Mouse (Mus musculus): ENCODE measurements around the gene Gtpbp1. TPM values are rescaled to one million over a fixed set of nuclear protein-coding genes. Genes with fewer than 3 reads are reported as not detected.

Gtpbp1 gene
- polyA plus RNA-seq, 1 experiment from 2014 or later = 37.9 TPM

DNA sequence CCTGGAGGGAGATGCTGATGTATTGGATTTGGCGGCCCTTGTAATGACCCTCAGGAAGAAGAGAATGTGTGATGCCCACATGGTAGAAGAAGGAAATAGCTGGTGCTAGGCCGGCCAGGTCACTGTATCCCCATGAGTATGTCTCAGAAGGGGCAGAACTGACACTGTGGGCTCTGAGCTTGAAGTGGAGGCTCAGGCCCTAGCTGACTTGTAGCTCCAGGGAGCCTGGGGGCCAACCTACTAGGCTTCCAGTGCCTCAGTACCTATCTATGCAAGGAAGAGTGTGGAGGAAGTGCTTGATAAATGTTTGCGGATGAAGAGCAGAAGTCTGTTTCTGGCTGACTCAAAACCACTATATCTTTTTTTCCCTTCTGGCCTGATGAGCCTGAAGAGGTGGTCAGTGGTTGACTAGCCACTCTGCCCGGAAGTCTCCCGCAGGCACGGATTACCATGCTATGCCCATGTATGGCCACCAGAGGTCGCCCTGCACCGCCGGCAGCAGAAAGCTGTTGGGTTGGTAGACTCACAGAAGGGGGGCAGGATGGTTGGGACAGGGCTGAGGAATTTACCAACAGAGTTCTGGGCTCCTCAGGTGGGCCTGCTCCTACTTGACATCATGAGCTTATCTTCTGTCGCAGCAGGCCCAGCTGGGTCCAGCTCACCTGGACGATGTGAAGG is 62.2 kb downstream of the Gtpbp1 start:
- H3K9ac ChIP-seq = no peak overlapping the region
- no peaks in the 10 kb centered on the region for H3K36me3 ChIP-seq (ENCODE audit: insufficient read depth)
- ATAC-seq (ENCODE audit: insufficient read depth) (peak; percentile 45; the same call in 1 of the 2 replicates), DNase-seq (peak; percentile 84)
- WGBS = 22% methylated on average over 11 of the region's 11 CpGs
- H3K4me3 ChIP-seq (ENCODE audit: low read depth, low read length) = no peak overlapping the region
- H3K4me2 ChIP-seq = no peak overlapping the region
- H3K27ac ChIP-seq (ENCODE audit: low read depth) = no peak overlapping the region
- H3K27me3 ChIP-seq (ENCODE audit: insufficient read depth, low read length) = no peaks in the 10 kb centered on the region
- TF ChIP-seq CTCF (IDR thresholded peaks at IDR 0.05; ENCODE audit: low read depth) = peak; percentile 100
- no peaks in the 10 kb centered on the region for H3K4me1 ChIP-seq (ENCODE audit: insufficient read depth)
- no peaks in the 10 kb centered on the region for H3K9me3 ChIP-seq (ENCODE audit: low read depth, low read length)

DNA sequence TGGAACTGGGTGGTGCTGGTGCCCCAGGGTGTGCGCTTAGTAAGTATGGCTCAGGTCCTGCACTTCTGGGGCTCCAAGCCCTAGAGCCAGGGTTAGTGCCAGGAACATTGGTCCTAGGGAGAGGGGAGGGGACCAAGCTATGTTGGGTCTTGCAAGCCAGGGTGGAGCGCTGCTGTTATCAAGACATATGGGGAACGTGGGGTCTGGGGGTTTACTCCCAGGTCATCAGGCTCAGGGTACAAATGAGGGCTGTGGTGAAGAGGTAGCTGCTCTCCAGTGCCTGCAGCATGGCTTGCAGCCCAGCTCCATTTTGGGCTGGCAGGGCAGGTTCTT is 62.7 kb downstream of the Gtpbp1 start:
- Histone ChIP-seq H3K4me3 (ENCODE audit: low read depth, low read length) (no peak overlapping the region), H3K4me2 (no peak overlapping the region), H3K9me3 (ENCODE audit: low read depth, low read length) (no peaks in the 10 kb centered on the region), H3K36me3 (ENCODE audit: insufficient read depth) (no peaks in the 10 kb centered on the region), H3K4me1 (ENCODE audit: insufficient read depth) (no peaks in the 10 kb centered on the region), H3K9ac (no peak overlapping the region), H3K27ac (ENCODE audit: low read depth) (no peak overlapping the region), H3K27me3 (ENCODE audit: insufficient read depth, low read length) (no peaks in the 10 kb centered on the region)
- DNase-seq (no peak), ATAC-seq (ENCODE audit: insufficient read depth) (no peak; the same call in 1 of the 2 replicates)
- TF ChIP-seq CTCF (IDR thresholded peaks at IDR 0.05; ENCODE audit: low read depth) = no peak
- 92% methylated on average over 3 of the region's 3 CpGs for WGBS

DNA sequence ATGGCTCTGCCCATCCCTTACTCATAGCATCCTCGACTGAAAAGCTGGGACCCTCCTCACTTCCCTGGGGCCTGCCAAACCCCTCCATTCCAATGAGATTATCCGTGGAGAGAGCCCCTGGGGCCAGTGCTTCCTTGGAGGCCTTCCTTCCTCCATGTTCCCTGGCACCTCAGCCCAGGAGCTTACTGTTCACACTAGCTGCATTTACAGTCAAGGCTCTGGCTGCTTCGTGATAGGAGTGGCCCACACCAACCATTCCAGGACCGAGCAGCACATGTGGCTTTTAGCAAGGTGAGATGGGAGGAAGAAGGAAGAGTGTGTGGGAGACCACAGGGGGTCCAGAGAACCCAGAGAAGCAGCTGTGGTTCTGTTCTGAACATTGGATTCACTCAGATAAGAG is 63.2 kb downstream of the Gtpbp1 start:
- no peak for ATAC-seq (ENCODE audit: insufficient read depth)
- DNase-seq = no peak
- H3K27ac ChIP-seq (ENCODE audit: low read depth) = no peak overlapping the region
- no peak for TF ChIP-seq CTCF (IDR thresholded peaks at IDR 0.05; ENCODE audit: low read depth)
- no peaks in the 10 kb centered on the region for H3K36me3 ChIP-seq (ENCODE audit: insufficient read depth)
- WGBS = 45% methylated on average over 4 of the region's 4 CpGs
- no peak overlapping the region for H3K4me3 ChIP-seq (ENCODE audit: low read depth, low read length)
- H3K9ac ChIP-seq = no peak overlapping the region
- no peaks in the 10 kb centered on the region for H3K9me3 ChIP-seq (ENCODE audit: low read depth, low read length)
- H3K27me3 ChIP-seq (ENCODE audit: insufficient read depth, low read length) = no peaks in the 10 kb centered on the region
- no peaks in the 10 kb centered on the region for H3K4me1 ChIP-seq (ENCODE audit: insufficient read depth)
- no peak overlapping the region for H3K4me2 ChIP-seq

DNA sequence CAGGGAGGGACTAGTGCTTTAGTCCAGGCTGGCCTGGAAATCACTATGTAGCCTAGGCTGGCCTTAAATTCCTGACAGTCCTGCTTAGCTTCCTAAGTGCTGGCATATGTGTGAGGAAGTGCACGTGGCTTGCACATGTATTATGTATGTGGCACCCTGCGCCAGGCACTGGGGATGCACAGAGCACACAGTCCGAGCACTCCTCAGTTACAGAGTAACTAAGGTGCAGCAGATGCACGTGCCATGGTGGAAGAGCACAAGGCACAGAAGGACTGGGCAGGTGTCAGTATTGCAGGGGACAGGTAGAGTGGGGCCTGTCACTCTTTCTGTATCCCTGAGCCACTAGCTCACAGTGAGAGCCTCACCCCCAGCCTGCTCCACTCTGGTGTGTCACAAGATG is 64.5 kb downstream of the Gtpbp1 start:
- no peak for ATAC-seq (ENCODE audit: insufficient read depth)
- Histone ChIP-seq H3K36me3 (ENCODE audit: insufficient read depth) (no peaks in the 10 kb centered on the region), H3K9ac (no peak overlapping the region), H3K4me2 (no peak overlapping the region), H3K27ac (ENCODE audit: low read depth) (no peak overlapping the region), H3K27me3 (ENCODE audit: insufficient read depth, low read length) (no peaks in the 10 kb centered on the region), H3K9me3 (ENCODE audit: low read depth, low read length) (no peaks in the 10 kb centered on the region), H3K4me1 (ENCODE audit: insufficient read depth) (no peaks in the 10 kb centered on the region), H3K4me3 (ENCODE audit: low read depth, low read length) (no peak overlapping the region)
- TF ChIP-seq CTCF (IDR thresholded peaks at IDR 0.05; ENCODE audit: low read depth) = no peak
- 77% methylated on average over 4 of the region's 4 CpGs for WGBS
- no peak for DNase-seq

DNA sequence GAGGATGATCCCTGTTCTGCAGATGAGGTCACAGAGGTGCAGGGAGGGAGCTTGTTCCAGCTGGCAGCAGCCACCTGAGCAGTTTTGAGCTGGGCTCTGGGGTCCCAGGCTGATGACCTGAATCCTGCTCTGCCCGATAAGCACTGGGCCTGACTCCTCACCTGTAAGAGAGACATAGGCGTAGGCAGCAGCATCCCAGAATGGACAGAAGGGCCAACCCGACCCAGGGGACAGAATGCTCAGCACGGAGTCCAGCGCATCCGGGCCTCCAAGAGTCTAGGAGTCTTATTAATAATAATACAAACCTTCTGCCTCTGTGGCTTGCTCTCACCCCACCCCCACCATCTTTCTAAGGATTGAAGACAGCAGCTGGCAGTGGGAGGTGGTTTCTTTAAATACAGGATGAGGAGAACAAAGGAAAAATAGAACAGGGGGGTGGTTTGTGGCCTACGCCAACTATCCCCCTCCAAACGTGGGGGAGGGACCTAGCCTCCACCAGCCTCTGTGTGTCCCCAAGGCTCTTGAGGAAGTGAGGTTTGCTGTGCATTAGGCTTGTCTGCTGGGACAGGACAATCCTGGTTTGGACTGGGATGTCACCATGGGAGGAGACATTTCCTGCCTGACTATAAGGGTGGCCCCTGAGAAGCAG is 65.5 kb downstream of the Gtpbp1 start:
- no peaks in the 10 kb centered on the region for H3K27me3 ChIP-seq (ENCODE audit: insufficient read depth, low read length)
- WGBS = 65% methylated on average over 8 of the region's 8 CpGs

DNA sequence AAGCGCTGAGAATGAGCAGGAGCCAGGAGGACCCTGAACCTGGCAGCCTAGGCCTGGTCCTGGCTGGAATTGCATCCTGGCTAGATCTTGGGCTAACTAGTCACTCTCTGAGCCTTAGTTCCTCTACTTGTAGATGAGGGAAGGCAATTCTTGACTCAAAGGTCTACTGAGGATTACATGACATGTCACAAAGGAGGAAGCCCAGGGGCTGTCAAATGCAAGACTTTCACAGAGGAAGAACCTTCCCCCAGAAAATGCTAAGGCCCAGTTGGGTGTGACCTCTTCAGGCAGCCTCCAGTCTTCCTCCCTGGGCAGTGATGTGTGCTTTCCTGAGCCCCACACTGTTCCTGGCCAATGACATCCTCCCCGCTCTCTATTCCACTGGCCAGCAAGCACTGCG is 66.5 kb downstream of the Gtpbp1 start:
- DNase-seq (no peak), ATAC-seq (ENCODE audit: insufficient read depth) (no peak)
- Histone ChIP-seq H3K4me3 (ENCODE audit: low read depth, low read length) (no peak overlapping the region), H3K4me1 (ENCODE audit: insufficient read depth) (no peaks in the 10 kb centered on the region), H3K27ac (ENCODE audit: low read depth) (no peak overlapping the region), H3K36me3 (ENCODE audit: insufficient read depth) (peaks cover 3% of the 10 kb centered on the region; the same call in 1 of the 2 replicates), H3K9me3 (ENCODE audit: low read depth, low read length) (no peaks in the 10 kb centered on the region), H3K4me2 (no peak overlapping the region), H3K9ac (no peak overlapping the region), H3K27me3 (ENCODE audit: insufficient read depth, low read length) (no peaks in the 10 kb centered on the region)
- TF ChIP-seq CTCF (IDR thresholded peaks at IDR 0.05; ENCODE audit: low read depth) = no peak
- WGBS = 81% methylated on average over 3 of the region's 3 CpGs

More for the DNA sequence above, 65.5 kb downstream of the Gtpbp1 start:
- Histone ChIP-seq H3K4me2 (no peak overlapping the region), H3K4me3 (ENCODE audit: low read depth, low read length) (no peak overlapping the region), H3K4me1 (ENCODE audit: insufficient read depth) (no peaks in the 10 kb centered on the region), H3K9me3 (ENCODE audit: low read depth, low read length) (no peaks in the 10 kb centered on the region), H3K9ac (no peak overlapping the region), H3K36me3 (ENCODE audit: insufficient read depth) (no peaks in the 10 kb centered on the region), H3K27ac (ENCODE audit: low read depth) (no peak overlapping the region)
- peak; percentile 42 for DNase-seq
- no peak for TF ChIP-seq CTCF (IDR thresholded peaks at IDR 0.05; ENCODE audit: low read depth)
- ATAC-seq (ENCODE audit: insufficient read depth) = peak; percentile 37

DNA sequence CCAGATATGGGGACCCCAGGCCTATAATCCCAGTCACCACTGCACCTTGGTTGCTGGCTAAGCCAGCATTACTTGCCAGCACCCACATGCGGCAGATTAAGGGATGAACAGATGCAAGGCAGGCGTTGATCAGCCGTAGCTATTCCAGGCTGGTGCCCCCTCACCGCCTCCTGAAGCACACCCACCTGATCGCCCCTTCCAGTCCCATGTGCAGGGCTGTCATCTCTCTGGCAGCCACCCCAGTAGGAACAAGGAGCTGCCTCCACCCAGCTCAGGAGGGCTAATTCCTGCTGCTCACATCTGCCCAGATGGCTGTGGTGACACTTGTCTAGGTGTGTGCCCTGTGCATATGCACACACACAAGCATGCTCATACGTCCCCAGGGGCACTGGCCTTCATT is 70.3 kb downstream of the Gtpbp1 start:
- H3K9ac ChIP-seq = no peak overlapping the region

More for the DNA sequence above, 70.3 kb downstream of the Gtpbp1 start:
- H3K4me3 ChIP-seq (ENCODE audit: low read depth, low read length) = no peak overlapping the region
- no peak for TF ChIP-seq CTCF (IDR thresholded peaks at IDR 0.05; ENCODE audit: low read depth)
- no peak for DNase-seq
- WGBS = 78% methylated on average over 6 of the region's 6 CpGs
- H3K36me3 ChIP-seq (ENCODE audit: insufficient read depth) = peaks cover 23% of the 10 kb centered on the region
- H3K9me3 ChIP-seq (ENCODE audit: low read depth, low read length) = no peaks in the 10 kb centered on the region
- H3K27ac ChIP-seq (ENCODE audit: low read depth) = no peak overlapping the region
- no peaks in the 10 kb centered on the region for H3K27me3 ChIP-seq (ENCODE audit: insufficient read depth, low read length)
- H3K4me2 ChIP-seq = no peak overlapping the region
- no peak for ATAC-seq (ENCODE audit: insufficient read depth)
- H3K4me1 ChIP-seq (ENCODE audit: insufficient read depth) = no peaks in the 10 kb centered on the region
